Mouse (Mus musculus) bone marrow macrophage, adult 2 months (primary cell): ENCODE measurements around the gene Riox2.

ENCODE experiments used
- CTCF ChIP-seq: IDR thresholded peaks from 2 replicates; pipeline ENCODE4 v1.5.1; 2012; ENCODE audit warnings: low read depth, mild to moderate bottlenecking, low read length, moderate library complexity
- POLR2A ChIP-seq: IDR thresholded peaks from 2 replicates; pipeline ENCODE4 v1.6.1; 2012; ENCODE audit warnings: mild to moderate bottlenecking, low read depth, low read length, borderline replicate concordance

DNA sequence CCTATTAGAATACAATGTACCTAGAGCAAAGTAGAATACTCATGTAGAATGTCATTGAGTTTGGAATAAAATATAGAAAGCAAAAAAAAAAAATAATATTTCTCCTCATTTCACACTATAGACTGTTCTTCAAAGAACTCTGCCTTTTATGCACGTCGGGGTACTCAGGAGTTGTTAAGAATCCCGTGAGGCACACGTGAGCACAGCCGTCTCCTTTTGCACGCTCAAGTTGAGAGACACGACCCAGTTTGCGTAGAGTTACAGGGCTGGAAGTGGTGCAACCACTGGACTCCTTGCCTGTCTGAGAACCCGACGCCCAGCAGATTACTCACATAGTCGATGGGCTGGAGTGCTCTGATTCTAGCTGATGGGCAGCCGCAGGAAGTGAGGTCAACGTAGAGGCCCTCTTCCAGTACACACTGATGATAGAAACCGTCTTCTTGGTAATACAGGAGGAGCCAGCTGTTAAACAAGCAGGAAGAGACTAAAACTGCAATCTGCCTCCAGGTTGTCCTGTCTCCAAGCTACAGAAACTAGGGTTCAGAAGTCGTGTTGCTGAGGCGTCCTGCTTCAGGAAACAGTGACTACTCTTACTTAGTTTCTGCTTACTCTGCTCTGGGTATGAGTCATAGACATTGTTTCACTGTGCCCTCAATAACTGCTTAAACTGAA is 50.3 kb downstream of the Riox2 start:
- no peak for TF ChIP-seq POLR2A
- no peak for TF ChIP-seq CTCF
